Mouse (Mus musculus) gastrocnemius, adult 18-20 months (tissue): Measurements from ENCODE around the gene Ptdss2. TPM values are rescaled to one million over a fixed set of nuclear protein-coding genes. Genes with fewer than 3 reads are reported as not detected.

Experiments
- DNase-seq: peaks from one replicate; pipeline ENCODE4 v3.0.0; 2021; ENCODE audit warnings: low spot score
- total RNA-seq, 2 experiments: library from RNA; stranded (reverse); gene quantifications; 2 replicates each; pipeline ENCODE4 v1.2.3; 2021

Ptdss2 gene
- total RNA-seq, 2 experiments from 2014 or later, result 20.2 to 21.1 TPM

- DNase-seq, result peak; percentile 90
Measured at GRCm38 (mm10) chr7:141172116-141173006, 50.2 kb downstream of the Ptdss2 start, which contains the start of gene Rnh1. TSS of gene Rnh1 (minus strand) at chr7:141172857.

- no peak for DNase-seq
Measured at GRCm38 (mm10) chr7:141173323-141173850, 51.2 kb downstream of the Ptdss2 start.

- DNase-seq, result no peak
Measured at GRCm38 (mm10) chr7:141175068-141175467, 52.9 kb downstream of the Ptdss2 start.

GRCm38 (mm10) chr7:141176173-141176572 lies 54.0 kb downstream of the Ptdss2 start:
- peak; percentile 87 for DNase-seq

- DNase-seq, result no peak
Measured at GRCm38 (mm10) chr7:141188194-141188593, 66.0 kb downstream of the Ptdss2 start.

GRCm38 (mm10) chr7:141188733-141189132 lies 66.6 kb downstream of the Ptdss2 start:
- no peak for DNase-seq

- no peak for DNase-seq
Measured at GRCm38 (mm10) chr7:141190220-141190619, 68.0 kb downstream of the Ptdss2 start.

- DNase-seq, result no peak
Measured at GRCm38 (mm10) chr7:141191036-141191435, 68.9 kb downstream of the Ptdss2 start.

- DNase-seq, result no peak
Measured at GRCm38 (mm10) chr7:141191796-141192685, 69.9 kb downstream of the Ptdss2 start.

GRCm38 (mm10) chr7:141192776-141193347 lies 70.7 kb downstream of the Ptdss2 start:
- DNase-seq, result peak; percentile 27

GRCm38 (mm10) chr7:141193348-141193856 lies 71.2 kb downstream of the Ptdss2 start:
- DNase-seq, result no peak

GRCm38 (mm10) chr7:141193948-141194347 lies 71.8 kb downstream of the Ptdss2 start, which contains the start of the genes Hras and Lrrc56:
TSS of gene Hras (minus strand) at chr7:141194005.
TSS of gene Lrrc56 (plus strand) at chr7:141194157.
- DNase-seq, result peak; percentile 98

- no peak for DNase-seq
Measured at GRCm38 (mm10) chr7:141194409-141194808, 72.2 kb downstream of the Ptdss2 start.

GRCm38 (mm10) chr7:141194830-141195229 lies 72.6 kb downstream of the Ptdss2 start:
- peak; percentile 79 for DNase-seq

GRCm38 (mm10) chr7:141195754-141196153 lies 73.6 kb downstream of the Ptdss2 start:
- no peak for DNase-seq

GRCm38 (mm10) chr7:141196619-141197282 lies 74.6 kb downstream of the Ptdss2 start:
- DNase-seq, result no peak

GRCm38 (mm10) chr7:141198121-141198520 lies 75.9 kb downstream of the Ptdss2 start:
- no peak for DNase-seq

- no peak for DNase-seq
Measured at GRCm38 (mm10) chr7:141204546-141204945, 82.4 kb downstream of the Ptdss2 start.

- no peak for DNase-seq
Measured at GRCm38 (mm10) chr7:141205504-141205903, 83.3 kb downstream of the Ptdss2 start.

- no peak for DNase-seq
Measured at GRCm38 (mm10) chr7:141206182-141206937, 84.2 kb downstream of the Ptdss2 start.
